Mouse (Mus musculus): ENCODE data around the gene Hltf. TPM values are rescaled to one million over a fixed set of nuclear protein-coding genes. Genes with fewer than 3 reads are reported as not detected.
"Not testable (repeated sequence)": the region's sequence is repeated elsewhere in the genome, so short reads cannot be mapped to it uniquely, and the experiment has no call there.

The Hltf gene
- polyA plus RNA-seq, 3 experiments from 2014 or later: 62.5 to 86.2 (median 76.9) TPM

DNA sequence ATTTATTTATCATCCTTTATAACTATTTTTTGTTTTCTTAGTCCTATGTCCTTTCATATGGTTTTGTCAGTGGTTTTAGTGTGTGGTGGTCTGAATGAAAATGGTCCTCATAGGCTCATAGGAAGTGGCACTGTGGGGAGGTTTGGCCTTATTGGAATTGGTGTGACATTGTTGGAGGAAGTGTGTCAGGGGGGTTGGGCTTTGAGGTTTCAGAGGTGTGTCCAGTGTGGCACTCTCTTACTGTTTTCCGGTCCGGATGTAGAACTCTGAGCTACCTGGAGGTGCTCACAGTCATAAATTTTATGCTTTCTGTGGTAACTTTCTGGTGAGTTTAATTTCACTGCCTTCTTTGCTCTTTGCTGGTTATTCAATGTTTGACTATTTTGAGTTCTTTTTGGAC lies 47.2 kb downstream of the Hltf start:
- peak; percentile 91 for ATAC-seq

DNA sequence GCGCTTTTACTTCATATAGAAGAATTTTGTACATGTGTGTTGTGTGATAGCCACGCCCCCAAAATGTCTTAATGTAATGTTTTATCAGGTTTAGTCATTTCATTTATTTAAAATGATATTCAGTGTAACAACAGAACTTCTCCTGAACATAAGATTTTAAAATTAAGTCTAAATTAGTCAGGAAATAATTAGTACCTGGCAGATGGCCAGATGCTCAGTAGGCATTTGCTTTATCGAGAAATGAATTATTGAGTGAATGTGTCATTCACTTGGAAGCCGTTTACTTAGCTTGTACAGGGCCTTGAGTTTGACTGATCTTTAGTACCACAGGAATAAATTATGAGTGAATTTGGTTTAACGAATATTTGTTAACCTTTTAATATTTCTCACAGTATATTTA lies 51.3 kb downstream of the Hltf start:
- no peak for ATAC-seq

- no peak for ATAC-seq
Observed at GRCm38 (mm10) chr3:20111913-20112312, 54.3 kb downstream of the Hltf start.

DNA sequence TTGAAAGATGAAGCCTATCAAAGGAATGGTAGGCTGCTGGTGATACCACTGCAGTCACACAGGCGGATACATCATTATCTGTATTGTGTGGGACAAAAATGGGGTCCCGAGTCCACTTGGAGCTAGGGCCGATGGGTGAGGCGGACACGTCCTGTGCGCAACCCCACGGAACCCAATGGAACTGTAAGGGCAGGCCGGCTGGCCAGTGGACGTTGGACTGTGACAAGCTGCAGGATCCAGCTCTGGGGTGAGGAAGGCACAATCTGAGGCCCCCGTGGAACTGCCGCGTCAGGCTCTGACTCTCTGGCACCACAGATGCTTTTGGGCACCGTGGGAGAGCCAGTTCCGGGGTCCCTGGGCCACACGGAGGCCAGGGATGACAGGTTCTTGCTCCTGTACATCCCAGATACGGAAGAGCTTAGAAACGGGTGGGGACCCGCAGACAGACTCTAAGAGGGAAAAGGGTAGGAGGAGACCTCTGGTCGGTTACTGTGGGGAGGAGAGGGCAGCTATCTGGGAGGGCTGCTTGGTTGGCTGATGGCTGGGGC lies 61.5 kb downstream of the Hltf start:
- ATAC-seq: no peak

DNA sequence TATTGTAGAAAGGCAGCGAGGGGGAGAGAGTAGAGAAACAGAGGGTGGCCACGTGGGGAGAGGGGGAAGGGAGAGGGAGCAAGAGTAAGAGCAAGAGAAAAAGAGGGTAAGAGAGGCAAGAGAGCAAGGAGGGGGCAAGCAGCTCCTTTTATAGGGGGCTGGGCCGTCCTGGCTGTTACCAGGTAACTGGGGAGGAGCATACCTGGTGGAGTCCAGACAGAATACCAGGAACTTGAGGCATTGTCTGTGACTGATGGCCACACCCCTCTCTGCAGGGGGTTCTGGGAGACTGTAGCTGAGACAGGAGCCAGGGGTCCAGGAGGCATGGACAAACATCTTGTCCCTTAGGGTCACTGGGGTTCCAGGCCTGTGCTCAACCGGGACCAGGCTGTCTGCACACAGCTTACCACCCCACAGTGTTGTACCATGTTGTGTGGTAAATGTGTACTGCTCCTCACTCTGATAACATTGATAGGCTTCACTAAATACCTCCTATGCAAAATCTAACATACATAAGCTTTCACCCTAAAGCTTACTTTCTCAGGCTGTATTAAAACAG lies 62.2 kb downstream of the Hltf start:
- no peak for ATAC-seq

DNA sequence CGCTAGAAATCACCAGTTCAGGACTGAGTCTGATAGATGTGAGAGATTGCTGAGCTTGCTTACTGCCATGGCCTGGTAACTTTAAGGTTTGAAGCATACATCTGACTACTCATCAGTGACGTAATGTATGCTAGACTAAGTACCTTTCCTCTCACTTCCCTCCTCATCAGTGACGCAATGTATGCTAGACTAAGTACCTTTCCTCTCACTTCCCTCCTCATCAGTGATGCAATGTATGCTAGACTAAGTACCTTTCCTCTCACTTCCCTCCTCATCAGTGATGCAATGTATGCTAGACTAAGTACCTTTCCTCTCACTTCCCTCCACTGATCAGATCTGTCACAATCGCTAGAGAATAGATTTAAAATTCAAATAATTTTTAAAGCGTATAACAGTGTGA lies 64.0 kb downstream of the Hltf start:
- not testable (repeated sequence) for ATAC-seq

- no peak for ATAC-seq
Observed at GRCm38 (mm10) chr3:20125604-20126003, 68.0 kb downstream of the Hltf start.

GRCm38 (mm10) chr3:20127047-20127595 lies 69.5 kb downstream of the Hltf start:
- no peak for ATAC-seq

DNA sequence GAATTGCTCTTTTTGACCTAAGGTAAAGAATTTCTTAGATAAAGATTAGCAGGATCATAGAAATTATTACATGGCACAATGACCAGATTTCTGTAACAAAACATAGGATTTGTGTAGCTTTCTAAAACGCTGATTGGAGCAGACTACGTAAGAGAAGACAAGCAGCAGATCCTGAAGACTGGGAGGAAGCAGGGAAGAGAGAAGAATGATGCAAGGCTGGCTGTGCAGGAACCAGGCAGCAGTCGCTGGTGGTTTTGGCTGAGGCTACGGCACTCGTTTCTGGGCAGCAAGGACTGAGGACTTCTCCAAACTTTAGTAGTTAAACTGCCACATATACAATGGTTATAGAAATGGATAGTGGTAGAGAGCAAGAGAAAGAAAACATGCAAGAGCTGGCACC lies 71.9 kb downstream of the Hltf start:
- no peak for ATAC-seq

GRCm38 (mm10) chr3:20130456-20131349 lies 73.1 kb downstream of the Hltf start:
- ATAC-seq: no peak

DNA sequence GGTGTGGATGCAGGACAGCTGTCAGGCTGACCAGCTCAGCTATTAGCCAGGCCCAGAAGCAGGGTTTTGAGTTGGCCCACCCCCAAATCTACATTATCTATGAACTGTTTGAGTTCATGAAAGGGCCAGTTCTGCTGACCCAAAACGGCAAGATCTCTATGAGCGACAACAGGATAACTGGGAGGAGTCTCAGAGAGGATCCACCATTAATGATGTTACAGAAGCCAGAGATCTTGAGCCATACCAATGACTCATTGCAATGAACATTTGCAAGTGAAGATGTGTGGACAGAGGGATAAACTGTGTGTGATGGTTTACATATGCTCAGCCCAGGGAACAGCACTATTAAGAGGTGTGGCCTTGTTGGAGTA lies 73.7 kb downstream of the Hltf start:
- no peak for ATAC-seq

DNA sequence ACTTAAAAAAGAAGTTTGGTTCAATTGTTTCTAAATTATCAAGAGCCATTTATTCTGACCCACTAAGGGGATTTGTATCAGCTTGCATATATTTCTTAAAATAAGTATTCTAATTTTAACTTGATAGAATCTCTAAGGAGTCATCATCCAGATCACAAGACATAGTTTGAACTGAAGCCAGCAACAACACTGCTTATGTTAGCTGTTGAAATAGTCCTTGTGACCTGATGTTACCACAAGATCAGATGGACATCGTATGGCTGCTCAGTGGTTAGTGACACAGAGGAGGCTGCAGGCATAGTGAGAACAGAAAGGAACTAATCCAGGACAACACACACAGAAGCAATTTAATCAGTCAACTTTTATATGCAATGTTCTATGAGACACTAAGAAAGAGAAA lies 75.1 kb downstream of the Hltf start:
- no peak for ATAC-seq

GRCm38 (mm10) chr3:20133745-20134144 lies 76.1 kb downstream of the Hltf start:
- no peak for ATAC-seq

DNA sequence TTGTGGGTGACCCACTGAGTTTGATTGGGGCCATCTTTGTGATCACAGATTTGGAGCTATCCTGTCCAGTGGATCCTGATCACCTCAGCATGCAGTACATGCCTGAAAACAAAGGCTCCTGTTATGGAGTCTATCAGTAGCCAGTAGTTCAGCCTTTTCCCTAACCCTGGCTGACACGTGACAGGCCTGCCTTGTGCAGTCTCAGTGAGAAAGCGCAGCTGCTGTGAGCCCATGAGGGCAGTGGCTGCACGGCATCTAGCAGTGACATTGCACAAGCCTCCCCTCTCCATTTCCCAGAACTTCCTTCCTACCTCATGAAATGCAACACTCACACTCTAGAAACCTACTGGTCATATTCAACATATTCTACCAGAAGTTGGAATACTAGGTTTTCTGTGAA lies 76.9 kb downstream of the Hltf start:
- ATAC-seq: no peak

DNA sequence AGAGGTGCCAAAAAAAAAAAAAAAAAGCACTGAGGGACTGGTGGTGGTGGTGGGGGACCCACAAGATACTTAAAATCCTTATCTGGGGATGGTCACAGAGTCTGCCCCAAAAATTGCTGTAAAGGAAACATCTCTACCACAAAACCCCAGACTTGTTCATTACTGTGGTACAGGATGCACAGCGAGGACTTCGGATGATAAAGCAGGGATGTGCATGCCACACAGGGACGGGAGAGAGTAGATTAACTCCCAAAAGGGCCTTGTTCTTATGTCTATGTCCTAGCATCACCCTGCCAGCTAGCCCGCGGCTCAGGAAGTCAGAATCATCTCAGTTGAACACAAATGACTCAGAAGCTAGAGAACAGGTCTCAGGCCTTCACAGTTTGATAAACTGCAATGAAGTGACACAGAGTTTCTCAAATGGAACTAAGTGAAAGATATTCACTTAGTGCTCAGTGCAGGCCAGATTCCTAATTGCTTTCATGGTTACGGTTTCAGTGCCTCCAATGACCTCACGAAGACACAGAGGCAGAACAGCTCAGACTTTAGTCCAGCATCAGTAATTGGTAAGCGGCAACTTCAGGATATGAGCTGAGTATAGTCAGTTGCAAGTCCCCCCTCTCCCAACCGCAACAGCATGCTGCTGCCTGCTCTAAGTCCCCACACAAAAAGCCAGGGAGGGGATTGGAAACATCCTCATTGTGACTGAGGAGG lies 79.4 kb downstream of the Hltf start:
- ATAC-seq: no peak

DNA sequence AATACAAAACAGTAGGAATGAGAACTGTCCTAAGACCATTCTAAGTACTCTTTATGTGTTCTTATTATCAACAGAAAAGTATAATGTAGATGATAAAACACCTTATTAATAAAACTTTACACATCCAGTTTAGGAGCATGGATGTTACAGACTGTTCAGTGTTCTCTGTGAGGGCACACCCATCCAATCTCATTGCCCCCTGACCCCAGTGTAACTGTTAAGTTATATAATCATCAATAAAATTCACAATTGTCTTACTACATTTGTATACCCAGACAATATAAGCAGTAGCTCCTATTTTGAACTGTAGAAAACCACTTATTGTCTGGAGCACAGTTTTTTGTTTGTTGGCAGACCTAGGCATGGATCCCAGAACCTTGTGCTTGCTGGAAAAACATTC lies 83.6 kb downstream of the Hltf start:
- ATAC-seq: no peak

- no peak for ATAC-seq
Observed at GRCm38 (mm10) chr3:20141679-20142078, 84.1 kb downstream of the Hltf start.

GRCm38 (mm10) chr3:20142101-20142500 lies 84.5 kb downstream of the Hltf start:
- peak; percentile 63 for ATAC-seq

GRCm38 (mm10) chr3:20142576-20142975 lies 85.0 kb downstream of the Hltf start:
- ATAC-seq: no peak

- ATAC-seq: no peak
Observed at GRCm38 (mm10) chr3:20143726-20144125, 86.1 kb downstream of the Hltf start.

DNA sequence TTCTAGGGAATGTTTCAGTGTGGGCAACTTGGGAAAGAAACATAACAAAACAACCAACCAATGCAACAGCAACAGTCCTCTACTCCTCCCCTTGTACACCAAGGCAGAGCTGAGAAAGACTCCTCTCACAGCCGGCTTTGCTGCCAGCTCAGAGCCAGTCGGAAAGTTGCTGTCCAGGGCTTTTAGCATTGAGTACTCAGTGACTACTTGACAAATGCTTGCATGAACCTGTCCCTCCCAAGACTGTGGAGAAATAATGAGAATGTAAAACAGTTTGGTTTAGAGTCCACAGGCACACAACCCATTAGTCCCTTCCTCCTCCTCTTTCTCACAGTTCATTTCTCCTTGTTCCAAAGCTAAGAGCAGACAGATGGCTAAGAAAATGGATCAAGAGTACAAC lies 86.8 kb downstream of the Hltf start:
- no peak for ATAC-seq

GRCm38 (mm10) chr3:20145696-20146113 lies 88.1 kb downstream of the Hltf start:
- no peak for ATAC-seq

DNA sequence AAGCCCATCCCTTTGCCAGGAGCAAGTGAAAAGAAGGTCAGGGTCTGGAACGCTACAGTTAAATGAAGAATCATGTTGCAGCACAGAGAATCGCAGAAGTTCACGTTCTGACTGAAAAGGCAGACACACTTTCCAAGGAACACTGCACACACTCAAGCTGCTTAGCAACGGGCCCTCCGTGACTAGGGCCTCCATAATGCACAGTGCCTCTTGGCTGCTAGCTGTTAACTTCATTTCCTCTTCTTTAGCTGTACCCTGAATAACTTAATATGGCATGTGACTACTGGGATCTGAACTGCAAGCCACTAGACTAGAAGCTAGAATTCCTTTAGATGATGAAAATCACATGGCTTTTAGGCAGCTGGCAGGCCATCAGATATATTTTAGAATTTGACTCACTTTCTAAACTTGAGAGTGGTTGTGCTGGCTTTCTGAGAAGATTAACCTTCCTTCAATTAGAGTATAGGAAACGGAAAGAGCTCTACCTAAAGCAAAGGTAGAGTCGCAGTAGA lies 89.3 kb downstream of the Hltf start:
- no peak for ATAC-seq
